Mouse (Mus musculus): ENCODE measurements around the gene Maf. TPM values are rescaled to one million over a fixed set of nuclear protein-coding genes. Genes with fewer than 3 reads are reported as not detected.

The Maf gene
- 34.6 and 47.9 TPM in 2 replicates for polyA plus RNA-seq (2012; rRNA removed)

GRCm38 (mm10) chr8:115707731-115708590, at the start of gene Maf:
Maf (minus strand) TSS chr8:115707794.

